ENCODE assay signal across 17 mouse cellular contexts in the genomic region with DNA sequence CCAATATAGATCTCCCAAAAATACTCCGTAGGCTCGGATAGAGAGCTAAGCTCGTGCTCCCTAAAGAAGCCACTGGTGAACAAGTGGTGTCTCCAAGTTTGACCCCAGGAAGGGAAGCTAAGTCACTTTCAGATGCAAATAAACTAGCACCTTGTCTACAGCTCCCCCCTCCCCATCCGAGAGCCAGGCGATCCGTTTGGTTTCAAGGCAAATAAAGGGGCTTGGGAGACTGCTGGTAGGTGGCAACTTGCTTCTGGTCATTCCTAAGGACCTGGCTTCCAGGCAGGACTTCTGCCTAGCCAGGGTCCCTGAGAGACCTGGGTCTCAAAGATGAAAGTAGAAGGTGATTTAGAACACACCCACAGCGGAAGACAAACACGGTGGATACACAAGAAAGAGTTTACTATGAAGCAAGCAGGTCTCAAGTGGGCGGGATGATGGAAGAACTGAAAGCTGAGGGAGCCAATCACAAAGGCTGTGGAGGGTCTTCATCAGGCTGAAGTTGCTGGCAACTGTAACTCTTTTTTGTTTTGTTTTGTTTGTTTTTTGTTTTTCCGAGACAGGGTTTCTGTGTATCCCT. TPM values are rescaled to one million over a fixed set of nuclear protein-coding genes. Genes with fewer than 3 reads are reported as not detected.
DNase-seq lines count a peak whose midpoint lies in the region; ATAC-seq lines count a peak whose summit lies in the region.
"Had no signal": no experiment of that assay in that cellular context is flagged by ENCODE, and none has a peak within 500 bp of the region (broad histone marks: within the 10 kb centered on the region; RNA-seq: fewer than 3 reads in every experiment).

No protein-coding gene starts in this region.

- WGBS in lung, embryonic 15.5 days, result 51% methylated on average over 10 of the region's 10 CpGs
- WGBS in limb, embryonic 11.5 days, result 28% methylated on average over 10 of the region's 10 CpGs
- WGBS in stomach, embryonic 16.5 days, result 49% methylated on average over 10 of the region's 10 CpGs

- no peak overlapping the region for H3K4me3 ChIP-seq in lung, embryonic 15.5 days
- no peak overlapping the region for H3K4me3 ChIP-seq in limb, embryonic 11.5 days (ENCODE audit: low read depth, low read length)
- H3K4me3 ChIP-seq in stomach, embryonic 16.5 days (replicated peaks; ENCODE audit: low read length), result no peak overlapping the region
- H3K4me3 ChIP-seq: embryonic facial prominence, embryonic 13.5 days; forebrain, embryonic 10.5 days; heart, embryonic 15.5 days; hindbrain, embryonic 15.5 days; limb, embryonic 13.5 days had no signal

- ATAC-seq in lung, embryonic 15.5 days (ENCODE audit: borderline replicate concordance, extremely low read depth, low FRiP score, low TSS enrichment), result no peak
- ATAC-seq in limb, embryonic 11.5 days (ENCODE audit: insufficient number of reproducible peaks, low FRiP score, low TSS enrichment, low read depth), result no peak
- no peak for ATAC-seq in stomach, embryonic 16.5 days (ENCODE audit: insufficient read depth, low FRiP score)

- peaks cover 47% of the 10 kb centered on the region for H3K4me1 ChIP-seq in lung, embryonic 15.5 days
- H3K4me1 ChIP-seq in limb, embryonic 11.5 days (ENCODE audit: control insufficient read depth, insufficient read depth, low read length), result peaks cover 31% of the 10 kb centered on the region
- H3K4me1 ChIP-seq in stomach, embryonic 16.5 days (ENCODE audit: control insufficient read depth, insufficient read depth, low read length), result 0 out of 2 replicates have a peak, but pooled peaks cover 4% of the 10 kb centered on the region

- no peak overlapping the region for H3K9ac ChIP-seq in lung, embryonic 15.5 days
- no peak overlapping the region for H3K9ac ChIP-seq in limb, embryonic 11.5 days (ENCODE audit: low read length)
- no peak overlapping the region for H3K9ac ChIP-seq in stomach, embryonic 16.5 days (ENCODE audit: low read length)
- H3K9ac ChIP-seq: embryonic facial prominence, embryonic 13.5 days; heart, embryonic 15.5 days; hindbrain, embryonic 15.5 days; limb, embryonic 13.5 days had no signal

- 0 out of 2 replicates have a peak, but pooled peaks cover under 1% of the 10 kb centered on the region for H3K27me3 ChIP-seq in lung, embryonic 15.5 days
- no peaks in the 10 kb centered on the region for H3K27me3 ChIP-seq in limb, embryonic 11.5 days (ENCODE audit: control insufficient read depth, insufficient read depth, low read length)
- peaks cover 15% of the 10 kb centered on the region for H3K27me3 ChIP-seq in stomach, embryonic 16.5 days (ENCODE audit: control insufficient read depth, insufficient read depth, low read length)

- H3K36me3 ChIP-seq in lung, embryonic 15.5 days, result no peaks in the 10 kb centered on the region
- no peaks in the 10 kb centered on the region for H3K36me3 ChIP-seq in limb, embryonic 11.5 days (ENCODE audit: control insufficient read depth, insufficient read depth, low read length)
- H3K36me3 ChIP-seq in stomach, embryonic 16.5 days (ENCODE audit: control insufficient read depth, insufficient read depth, low read length), result no peaks in the 10 kb centered on the region
- H3K36me3 ChIP-seq: embryonic facial prominence, embryonic 13.5 days; heart, embryonic 15.5 days; hindbrain, embryonic 15.5 days; limb, embryonic 13.5 days had no signal

- H3K9me3 ChIP-seq in lung, embryonic 15.5 days, result no peaks in the 10 kb centered on the region
- no peaks in the 10 kb centered on the region for H3K9me3 ChIP-seq in limb, embryonic 11.5 days (ENCODE audit: control insufficient read depth, low read length)
- H3K9me3 ChIP-seq in stomach, embryonic 16.5 days (replicated peaks; ENCODE audit: control insufficient read depth, low read length), result no peaks in the 10 kb centered on the region
- H3K9me3 ChIP-seq: embryonic facial prominence, embryonic 13.5 days; forebrain, embryonic 10.5 days; heart, embryonic 15.5 days; hindbrain, embryonic 15.5 days; limb, embryonic 13.5 days had no signal

- H3K27ac ChIP-seq in lung, embryonic 15.5 days, result peak overlapping the region; percentile 77; the same call in 1 of the 2 replicates
- no peak overlapping the region for H3K27ac ChIP-seq in limb, embryonic 11.5 days (replicated peaks; ENCODE audit: low read depth, low read length)
- peak overlapping the region; percentile 51; the same call in 1 of the 2 replicates for H3K27ac ChIP-seq in stomach, embryonic 16.5 days (ENCODE audit: low read length)
- H3K27ac ChIP-seq: embryonic facial prominence, embryonic 13.5 days; heart, embryonic 15.5 days; hindbrain, embryonic 15.5 days; limb, embryonic 13.5 days had no signal

- no peak overlapping the region for H3K4me2 ChIP-seq in lung, embryonic 15.5 days
- H3K4me2 ChIP-seq in limb, embryonic 11.5 days (ENCODE audit: low read depth, severe bottlenecking), result 0 out of 2 replicates have a peak overlapping the region, but pooled peaks have one; percentile 4
- H3K4me2 ChIP-seq in stomach, embryonic 16.5 days (ENCODE audit: low read depth, low read length), result peak overlapping the region; percentile 23; the same call in 1 of the 2 replicates
- H3K4me2 ChIP-seq: embryonic facial prominence, embryonic 13.5 days; heart, embryonic 15.5 days; hindbrain, embryonic 15.5 days; limb, embryonic 13.5 days; midbrain, embryonic 11.5 days had no signal

- no peak for DNase-seq in lung, postnatal 4 days
- peak; percentile 78 for DNase-seq in ZHBTc4 (ENCODE audit: low read depth, low spot score)
- no peak for DNase-seq in limb, embryonic 11.5 days (ENCODE audit: low spot score)
- DNase-seq in spleen, adult 12 weeks (ENCODE audit: low spot score), result no peak
- DNase-seq in right cerebral cortex, postnatal 36 days (ENCODE audit: low spot score in 2 of 2), result no peak
- DNase-seq: cerebellum, postnatal 36 days; gastrocnemius, postnatal 36 days had no signal

RNA-seq across cellular contexts. Expression of a gene that starts 7.8 kb away (rescaled TPM):
- polyA plus RNA-seq in lung, embryonic 15.5 days (2015; fragmentation: Nextera tagmentation; extraction: Ambion mirVana), result 1.2 TPM in 2 replicates
- 3.7 and 4.0 TPM in 2 replicates for polyA plus RNA-seq in limb, embryonic 11.5 days (2014; fragmentation: Nextera tagmentation; extraction: Ambion mirVana)
- 0.96 and 0.98 TPM in 2 replicates for polyA plus RNA-seq in stomach, embryonic 16.5 days (2015; fragmentation: Nextera tagmentation; extraction: Ambion mirVana)

RNA-seq across cellular contexts. Expression of a gene that starts 40.9 kb away (rescaled TPM):
- 0.23 TPM in 1 of 2 replicates, not detected in the other for polyA plus RNA-seq in lung, embryonic 15.5 days (2015; fragmentation: Nextera tagmentation; extraction: Ambion mirVana)
- 0.37 and 0.67 TPM in 2 replicates for polyA plus RNA-seq in limb, embryonic 11.5 days (2014; fragmentation: Nextera tagmentation; extraction: Ambion mirVana)
- 0.19 TPM in 1 of 2 replicates, not detected in the other for polyA plus RNA-seq in stomach, embryonic 16.5 days (2015; fragmentation: Nextera tagmentation; extraction: Ambion mirVana)
- polyA plus RNA-seq: frontal cortex, adult 2 months; hindbrain, embryonic 15.5 days; midbrain, embryonic 11.5 days; thymus, postnatal 0 days had no signal

RNA-seq across cellular contexts. Expression of a gene that starts 51.6 kb away (rescaled TPM):
- 0.37 TPM in 1 of 2 replicates, not detected in the other for polyA plus RNA-seq in lung, embryonic 15.5 days (2015; fragmentation: Nextera tagmentation; extraction: Ambion mirVana)
- polyA plus RNA-seq in limb, embryonic 11.5 days (2014; fragmentation: Nextera tagmentation; extraction: Ambion mirVana), result 0.07 and 0.08 TPM in 2 replicates
- 0.04 TPM in 1 of 2 replicates, not detected in the other for polyA plus RNA-seq in stomach, embryonic 16.5 days (2015; fragmentation: Nextera tagmentation; extraction: Ambion mirVana)
- polyA plus RNA-seq: forebrain, embryonic 10.5 days; frontal cortex, adult 2 months; heart, embryonic 15.5 days; hindbrain, embryonic 15.5 days; limb, embryonic 13.5 days; midbrain, embryonic 11.5 days had no signal
